Mouse (Mus musculus) skeletal muscle tissue, adult 2 months (tissue): Measurements from ENCODE around the gene Usp24.
A peak's percentile ranks its signal among the peaks of the same experiment; 100 is the strongest.

Source experiments
- DNase-seq: peaks from one replicate; pipeline ENCODE4 v3.0.0-alpha.2; 2012; ENCODE audit warnings: low read depth, low spot score

Gene Usp24

GRCm38 (mm10) chr4:106315921-106316350, at the start of gene Usp24:
Gene Usp24 (plus strand): TSS chr4:106316213.
- DNase-seq = peak; percentile 46

DNA sequence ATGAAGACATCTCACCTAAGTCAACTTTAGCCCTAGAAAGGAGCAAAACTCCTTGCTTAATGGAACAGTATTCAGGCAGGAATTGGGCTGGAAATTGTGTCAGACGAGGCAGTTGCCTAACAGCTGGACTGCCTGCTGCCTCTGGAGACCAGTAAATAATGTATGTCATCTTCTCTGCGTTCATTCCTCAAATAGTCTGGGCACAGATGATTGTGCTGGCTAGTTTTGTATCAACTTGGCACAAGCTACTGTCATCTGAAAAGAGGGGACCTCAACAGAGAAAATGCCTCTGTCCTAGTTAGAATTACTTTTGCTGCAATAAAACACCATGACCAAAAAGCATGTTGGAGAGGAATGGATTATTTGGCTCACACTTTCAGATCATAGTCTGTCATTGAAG, 39.1 kb upstream of the Usp24 start:
- DNase-seq = peak; percentile 51

- no peak for DNase-seq
Observed at GRCm38 (mm10) chr4:106279177-106279576, 36.8 kb upstream of the Usp24 start.

DNA sequence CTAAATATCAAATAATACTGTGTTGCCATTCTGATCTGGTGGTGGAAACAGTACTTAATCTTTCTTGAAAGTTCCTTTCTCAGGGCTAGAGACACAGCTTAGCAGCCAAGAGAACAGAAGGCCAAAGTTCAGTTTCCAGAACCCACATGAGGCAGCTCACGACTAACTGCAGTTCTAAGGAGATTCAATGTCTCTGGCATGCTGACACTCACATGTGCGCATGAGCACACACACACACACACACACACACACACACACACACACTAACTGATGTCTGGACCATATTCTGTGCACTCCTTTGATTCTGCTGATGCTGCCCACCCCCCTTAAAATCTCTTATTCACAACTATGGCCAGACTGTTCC, 34.9 kb upstream of the Usp24 start:
- peak; percentile 25 for DNase-seq

DNA sequence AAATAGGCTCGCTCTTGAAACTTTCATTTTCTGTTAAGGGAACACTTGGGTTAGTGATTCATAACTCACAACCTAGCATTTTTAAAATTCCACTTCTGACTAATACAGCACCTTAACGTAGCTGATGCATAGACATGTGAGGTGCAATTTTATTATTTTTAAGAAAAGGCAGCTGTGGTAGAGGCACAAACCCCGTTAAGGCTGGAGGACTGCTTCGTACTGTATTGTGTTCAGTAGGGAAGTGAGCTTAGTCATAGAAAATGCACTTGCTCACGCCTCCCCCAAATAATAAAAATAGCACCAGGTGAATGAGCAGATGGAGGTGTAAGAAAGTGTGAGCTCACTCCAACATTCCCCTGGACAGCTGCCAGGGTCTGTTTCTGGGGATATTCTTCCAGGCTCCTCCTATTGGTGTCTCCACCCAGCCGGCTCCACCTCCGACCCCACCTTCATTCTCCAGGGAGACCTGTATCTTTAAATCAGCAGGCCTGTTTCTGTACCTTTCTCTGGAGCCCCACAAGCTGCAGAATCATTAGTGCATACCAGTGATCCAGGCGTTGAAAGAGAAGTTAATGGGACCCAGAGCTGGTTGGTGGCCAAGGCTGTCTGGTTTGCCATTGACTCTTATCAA, 34.4 kb upstream of the Usp24 start:
- no peak for DNase-seq

GRCm38 (mm10) chr4:106282123-106282510, 33.9 kb upstream of the Usp24 start:
- DNase-seq = no peak

DNA sequence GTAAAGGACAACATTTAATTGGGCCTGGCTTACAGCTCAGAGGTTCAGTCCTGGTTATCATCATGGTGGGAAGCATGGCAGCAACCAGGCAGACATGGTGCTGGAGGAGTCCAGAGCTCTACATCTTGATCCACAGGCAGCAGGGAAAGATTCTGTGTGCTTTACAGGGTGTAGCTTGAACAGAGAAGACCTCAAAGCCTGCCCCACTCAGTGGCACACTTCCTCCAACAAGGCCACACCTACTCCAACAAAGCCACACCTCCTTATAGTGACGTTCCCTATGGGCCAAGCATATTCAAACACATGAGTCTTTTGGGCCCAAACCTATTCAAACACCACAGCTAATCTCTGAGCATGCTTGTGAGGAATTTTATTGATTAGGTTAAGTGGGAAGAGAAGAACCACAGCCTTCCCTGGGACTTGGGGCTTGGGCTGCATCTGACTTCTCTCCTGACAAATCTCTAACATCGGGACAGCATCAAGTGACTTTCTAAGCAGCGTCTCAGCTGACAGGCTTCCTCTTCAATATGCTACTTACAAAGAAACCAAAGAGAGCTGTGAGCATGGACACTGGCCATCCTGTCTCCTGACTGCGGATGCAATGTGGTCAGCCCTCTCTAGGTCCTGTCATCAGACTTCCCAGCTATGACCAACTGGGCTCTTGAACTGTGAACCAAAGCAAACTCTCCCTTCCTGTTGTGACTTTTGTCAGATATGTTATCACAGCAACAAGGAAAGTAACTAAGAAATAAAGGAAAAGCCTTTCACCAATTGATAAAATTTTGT, 28.9 kb upstream of the Usp24 start:
- DNase-seq = no peak

- DNase-seq = no peak
Observed at GRCm38 (mm10) chr4:106290201-106290600, 25.8 kb upstream of the Usp24 start.

DNA sequence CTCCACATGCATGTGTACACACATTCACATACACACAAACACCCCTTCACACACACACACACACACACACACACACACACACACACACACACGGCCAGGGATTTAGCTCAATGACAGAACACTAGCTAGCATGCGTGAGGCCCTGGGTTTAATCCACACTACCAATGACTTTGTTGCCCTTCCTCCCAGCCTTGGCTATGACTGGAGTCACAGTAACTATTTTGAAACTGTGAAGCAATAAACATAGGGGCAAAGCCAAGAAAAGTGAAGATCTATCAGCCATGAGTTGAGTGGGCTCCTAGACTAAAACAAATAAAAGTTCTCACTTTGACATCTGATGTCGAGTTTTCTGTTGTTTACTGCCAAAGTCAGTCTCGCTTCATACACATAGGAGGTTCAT, 23.2 kb upstream of the Usp24 start:
- no peak for DNase-seq

DNA sequence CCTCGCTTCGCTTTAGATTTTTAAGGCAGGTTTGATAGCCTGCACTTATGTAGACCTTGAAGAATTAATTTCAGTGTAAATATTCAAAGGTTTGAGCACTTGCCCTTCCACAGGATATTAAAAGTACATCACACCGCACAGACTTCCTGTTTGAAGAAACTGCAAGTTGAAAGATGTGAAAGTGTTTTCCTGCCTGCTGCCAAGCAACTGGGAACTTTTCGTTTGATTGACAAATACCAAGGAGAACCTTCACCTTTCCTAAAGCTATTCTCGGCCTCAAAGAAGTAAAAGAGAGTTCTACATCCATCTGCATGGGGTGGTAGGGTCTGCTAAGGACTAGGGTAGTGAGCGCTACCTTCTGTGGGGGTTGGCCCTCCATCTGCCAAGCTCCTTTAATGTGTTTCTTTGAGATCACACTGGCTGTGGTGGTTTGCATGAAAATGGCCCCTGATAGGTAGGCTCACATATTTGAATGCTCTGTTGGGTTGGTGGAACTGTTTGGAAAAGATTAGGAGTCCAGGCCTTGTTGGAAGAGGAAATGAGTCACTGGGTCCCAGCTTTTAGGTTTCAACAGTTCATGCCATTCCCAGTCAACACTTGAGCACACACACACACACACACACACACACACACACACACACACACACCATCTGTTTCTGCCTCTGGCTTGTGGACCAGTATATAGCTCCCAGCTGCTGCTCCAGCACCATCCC, 22.5 kb upstream of the Usp24 start:
- no peak for DNase-seq

DNA sequence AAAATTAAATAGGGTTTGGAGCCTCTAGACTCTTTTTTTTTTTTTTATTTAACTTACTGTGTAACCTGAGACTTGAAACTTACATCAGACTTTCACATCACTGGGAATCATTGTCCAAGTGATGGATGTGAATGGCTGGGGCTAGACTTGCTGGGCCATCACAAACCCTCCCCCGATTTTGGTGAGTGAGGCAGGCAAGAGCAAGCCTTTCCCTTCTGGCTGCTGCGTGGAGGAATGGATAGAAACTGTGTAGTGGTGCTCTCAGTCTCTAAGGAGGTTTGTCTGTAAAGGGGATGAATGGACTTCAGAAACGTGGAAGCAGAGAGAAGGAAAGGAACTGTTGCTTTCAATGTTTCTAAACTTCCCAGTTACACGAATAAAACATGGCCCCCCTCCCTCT, 20.3 kb upstream of the Usp24 start:
- DNase-seq = no peak

GRCm38 (mm10) chr4:106296412-106297086, 19.5 kb upstream of the Usp24 start:
- peak; percentile 38 for DNase-seq

- DNase-seq = peak; percentile 29
Observed at GRCm38 (mm10) chr4:106301346-106301745, 14.7 kb upstream of the Usp24 start.

- DNase-seq = no peak
Observed at GRCm38 (mm10) chr4:106308090-106308489, 7.9 kb upstream of the Usp24 start.

DNA sequence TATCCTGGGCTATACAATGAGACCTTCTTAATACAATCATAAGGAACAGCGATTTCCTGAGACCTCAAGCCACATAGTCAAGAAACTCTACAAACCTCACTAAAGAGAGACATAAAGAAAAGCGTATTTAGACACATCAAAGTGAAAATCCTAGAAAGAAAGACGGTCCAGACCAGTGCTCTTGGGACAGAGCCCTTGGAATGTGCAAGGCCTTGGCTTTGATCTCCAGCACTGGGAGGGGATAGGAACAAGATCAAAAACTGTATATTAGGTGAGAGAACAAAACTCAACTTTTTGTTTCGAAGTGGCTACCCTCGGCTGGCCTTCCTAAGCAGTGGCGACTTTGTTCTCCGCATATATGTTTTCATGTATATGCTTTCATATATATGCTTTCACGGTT, 3.4 kb upstream of the Usp24 start:
- DNase-seq = no peak

- no peak for DNase-seq
Observed at GRCm38 (mm10) chr4:106313070-106313469, 2.9 kb upstream of the Usp24 start.

DNA sequence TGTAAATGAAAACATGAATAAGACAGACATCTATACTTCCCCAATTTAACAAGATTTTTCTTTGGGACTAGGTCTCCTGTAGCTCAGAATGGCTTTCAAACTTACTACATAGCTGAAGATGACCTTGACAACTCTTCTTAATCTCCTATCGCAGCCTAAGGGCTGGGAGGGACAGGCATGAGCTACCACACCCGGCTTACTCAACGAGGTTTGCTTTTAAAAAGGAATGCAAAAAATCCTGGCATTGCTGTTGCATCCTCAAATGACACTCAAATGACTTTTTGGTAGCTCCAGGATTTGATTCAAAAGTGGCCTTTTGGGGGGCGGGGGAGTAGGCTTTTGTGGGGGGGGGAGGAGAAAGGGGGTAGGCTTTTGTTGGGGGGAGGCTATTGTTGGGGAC, 2.1 kb upstream of the Usp24 start:
- no peak for DNase-seq

DNA sequence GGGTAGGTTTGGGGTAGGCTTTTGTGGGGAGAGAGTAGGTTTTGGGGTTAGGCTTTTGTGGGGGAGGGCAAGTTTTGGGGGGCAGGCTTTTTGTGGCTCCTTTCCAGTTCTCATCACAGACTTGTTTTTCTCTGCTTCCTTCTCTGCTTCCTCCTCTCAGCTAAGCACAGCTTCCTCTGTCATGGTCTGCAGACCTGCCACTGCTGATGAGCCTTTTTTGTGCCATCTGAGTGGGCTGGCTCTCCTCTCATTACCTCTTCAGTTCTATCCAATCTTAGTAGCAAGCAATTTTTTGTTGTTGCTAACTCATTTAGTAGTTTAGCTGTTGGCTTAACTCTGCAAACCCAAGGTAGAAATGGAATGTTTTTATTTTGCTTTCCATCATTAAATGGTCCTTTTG, 1.7 kb upstream of the Usp24 start:
- DNase-seq = no peak

DNA sequence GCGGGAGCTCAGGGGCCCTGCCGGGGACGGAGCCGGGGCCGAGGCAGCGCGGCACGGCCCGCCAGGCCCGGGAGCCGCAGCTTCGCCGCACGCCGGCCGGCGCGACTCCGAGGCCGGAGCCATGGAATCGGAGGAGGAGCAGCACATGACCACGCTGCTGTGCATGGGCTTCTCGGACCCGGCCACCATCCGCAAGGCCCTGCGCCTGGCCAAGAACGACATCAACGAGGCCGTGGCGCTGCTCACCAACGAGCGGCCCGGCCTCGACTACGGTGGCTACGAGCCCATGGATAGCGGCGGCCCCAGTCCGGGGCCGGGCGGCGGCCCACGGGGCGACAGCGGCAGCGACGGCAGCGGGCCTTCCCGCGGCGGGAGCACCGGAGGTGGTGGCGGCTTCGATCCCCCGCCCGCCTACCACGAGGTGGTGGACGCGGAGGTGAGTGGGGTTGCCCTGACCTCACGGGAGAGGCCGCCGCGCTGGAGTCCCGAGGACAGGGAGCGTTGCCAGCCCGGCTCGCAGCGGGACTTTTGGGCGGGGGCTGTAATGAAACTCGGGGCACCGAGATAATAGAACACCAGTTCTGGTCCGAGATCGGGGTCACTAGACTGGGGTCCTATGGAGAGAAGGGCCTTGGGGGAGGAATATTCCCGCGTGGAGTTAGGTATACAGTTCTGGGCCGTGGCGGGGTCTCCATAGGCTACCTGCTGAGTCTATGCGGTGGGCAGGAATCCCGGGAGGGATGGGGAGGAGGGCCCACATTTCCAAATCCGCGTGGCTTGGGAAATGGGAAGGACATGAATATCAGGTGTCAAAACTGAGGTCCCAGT, 552 bp downstream of the Usp24 start:
- DNase-seq = peak; percentile 27

DNA sequence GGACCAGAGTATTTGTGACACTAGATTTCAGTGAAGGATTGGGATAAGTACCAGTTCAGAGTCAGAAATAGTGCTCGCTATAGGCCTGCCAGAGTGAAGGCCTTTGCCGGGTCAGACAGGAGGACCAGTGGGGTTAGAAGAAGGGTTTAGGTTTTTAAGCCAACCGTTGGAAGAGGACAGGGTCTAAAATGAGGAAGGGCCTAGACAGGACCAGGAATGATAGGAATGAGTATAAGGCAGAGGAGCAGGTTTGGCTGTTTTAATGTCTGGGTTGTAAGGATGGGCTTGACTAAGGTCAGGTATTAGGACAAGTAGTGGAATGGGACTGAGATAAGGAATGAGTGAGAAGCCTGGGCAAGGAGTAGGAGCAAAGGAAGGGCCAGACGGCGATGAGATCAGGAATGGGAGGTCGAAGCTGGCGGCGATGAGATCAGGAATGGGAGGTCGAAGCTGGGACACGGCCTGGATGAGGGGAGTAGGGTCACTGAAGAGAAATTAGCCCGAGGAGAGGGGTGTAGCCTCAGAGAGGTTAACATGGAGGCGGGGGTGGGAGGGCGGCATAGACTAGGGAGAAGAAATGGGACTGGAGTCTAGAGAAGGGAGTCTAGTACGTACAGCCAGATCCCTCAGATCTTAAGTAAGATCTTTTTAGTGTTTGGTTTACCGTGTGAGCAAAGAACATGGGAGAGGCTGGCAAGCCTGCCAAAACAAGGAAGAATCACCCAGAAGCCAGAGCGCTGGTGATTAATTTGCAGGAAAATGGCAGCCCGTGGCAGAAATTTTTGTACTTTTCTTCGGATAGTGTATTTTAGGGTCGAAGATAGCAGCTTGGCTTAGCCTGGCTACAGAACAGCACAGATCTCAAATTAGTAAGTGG, 1.4 kb downstream of the Usp24 start:
- DNase-seq = no peak
